Mouse (Mus musculus): ENCODE results near the gene Arhgef26.

The Arhgef26 gene

DNA sequence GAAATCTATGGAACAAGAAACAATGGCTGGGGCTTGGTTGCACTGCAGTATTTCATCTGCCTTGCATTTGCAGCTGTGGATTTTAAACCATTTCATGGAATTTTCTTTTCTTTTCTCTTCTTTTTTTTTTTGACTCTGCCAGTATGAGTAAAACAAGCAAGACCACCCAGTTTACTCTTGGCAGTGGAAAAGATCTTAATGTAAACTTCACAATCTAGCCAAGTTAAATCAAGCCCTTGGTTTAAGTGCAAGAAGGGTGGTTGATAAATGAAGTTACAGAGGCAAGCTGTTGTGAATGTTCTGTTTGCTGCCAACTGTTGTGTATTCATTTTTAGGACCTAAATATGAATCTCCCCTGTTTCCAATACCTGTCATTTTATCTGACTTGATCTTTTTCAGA, 54.5 kb downstream of the Arhgef26 start:
- no peak for DNase-seq

DNA sequence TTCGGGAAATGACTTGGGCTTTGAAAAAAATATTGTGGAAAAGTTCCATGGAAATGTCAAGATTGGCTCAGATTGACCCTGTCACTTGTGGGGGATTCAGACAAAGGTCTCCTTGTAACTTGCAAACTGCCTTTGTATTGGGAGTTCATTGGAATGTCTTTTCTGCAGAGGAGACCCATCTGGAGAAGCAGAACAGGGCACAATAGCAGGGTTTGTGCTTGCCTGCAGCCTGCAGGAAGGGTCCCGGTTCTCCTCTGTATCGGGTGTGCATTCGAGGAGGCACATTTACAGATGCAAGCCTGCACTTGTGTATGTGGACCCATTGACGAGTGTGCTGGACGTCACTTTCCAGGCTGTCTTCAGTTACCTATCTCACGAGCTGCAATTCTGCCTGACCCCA, 56.1 kb downstream of the Arhgef26 start:
- DNase-seq: no peak

DNA sequence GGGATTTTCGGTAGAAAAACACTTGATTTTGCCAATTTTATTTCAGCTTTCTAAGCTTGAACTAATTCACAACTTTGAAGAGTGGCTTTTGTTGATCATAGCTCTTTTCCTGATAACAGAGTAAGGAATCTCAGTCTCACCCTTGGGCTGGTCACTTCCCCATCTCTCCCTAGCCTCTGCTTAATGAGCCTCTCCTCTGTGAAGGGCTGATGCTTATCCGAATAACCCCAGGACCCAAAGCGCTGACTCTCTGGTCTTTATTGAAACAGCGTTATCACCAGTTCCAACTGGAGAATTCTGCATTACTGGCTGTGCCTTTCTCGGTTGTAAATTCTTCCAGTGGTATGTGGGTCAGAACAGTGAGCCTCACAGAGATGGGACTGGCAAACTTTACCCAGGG, 57.2 kb downstream of the Arhgef26 start:
- DNase-seq: no peak

DNA sequence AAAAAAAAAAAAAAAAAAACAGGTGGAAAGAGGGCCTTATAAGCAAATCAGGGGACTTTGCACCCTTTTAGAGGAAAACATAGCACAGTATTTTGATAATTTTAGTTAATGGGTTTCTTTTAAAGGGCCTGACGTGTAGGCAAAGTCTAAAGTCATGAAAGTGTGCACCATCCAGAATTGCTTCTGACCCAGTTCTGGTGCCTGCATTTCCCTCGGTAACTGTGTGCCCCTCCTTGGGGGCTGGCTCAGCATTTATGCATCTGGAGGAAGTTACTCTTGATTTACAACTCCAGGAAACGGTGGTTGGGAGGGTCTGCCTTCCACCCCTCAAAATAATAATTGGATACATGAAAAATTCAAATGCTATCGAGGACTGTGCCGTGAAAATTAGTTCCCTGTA, 58.0 kb downstream of the Arhgef26 start:
- no peak for DNase-seq

DNA sequence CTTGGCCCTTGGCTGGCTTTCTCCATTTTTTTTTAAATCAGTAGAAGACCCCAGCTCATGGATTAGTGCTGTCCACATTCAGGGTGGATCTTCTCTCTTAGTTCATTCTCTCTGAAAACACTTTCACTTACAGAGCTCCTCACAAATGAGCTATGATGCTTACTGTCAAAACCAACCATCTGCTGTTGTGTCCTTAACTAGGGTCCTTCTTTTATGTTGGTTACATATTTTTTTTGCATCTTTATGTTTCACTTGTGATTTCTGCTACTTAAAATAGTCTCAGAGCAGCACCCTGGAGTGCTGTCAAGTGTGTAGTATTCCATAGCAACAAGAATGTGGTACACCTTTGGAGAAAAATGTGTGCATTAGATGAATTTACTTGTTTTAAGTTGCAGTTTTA, 60.0 kb downstream of the Arhgef26 start:
- DNase-seq: no peak

DNA sequence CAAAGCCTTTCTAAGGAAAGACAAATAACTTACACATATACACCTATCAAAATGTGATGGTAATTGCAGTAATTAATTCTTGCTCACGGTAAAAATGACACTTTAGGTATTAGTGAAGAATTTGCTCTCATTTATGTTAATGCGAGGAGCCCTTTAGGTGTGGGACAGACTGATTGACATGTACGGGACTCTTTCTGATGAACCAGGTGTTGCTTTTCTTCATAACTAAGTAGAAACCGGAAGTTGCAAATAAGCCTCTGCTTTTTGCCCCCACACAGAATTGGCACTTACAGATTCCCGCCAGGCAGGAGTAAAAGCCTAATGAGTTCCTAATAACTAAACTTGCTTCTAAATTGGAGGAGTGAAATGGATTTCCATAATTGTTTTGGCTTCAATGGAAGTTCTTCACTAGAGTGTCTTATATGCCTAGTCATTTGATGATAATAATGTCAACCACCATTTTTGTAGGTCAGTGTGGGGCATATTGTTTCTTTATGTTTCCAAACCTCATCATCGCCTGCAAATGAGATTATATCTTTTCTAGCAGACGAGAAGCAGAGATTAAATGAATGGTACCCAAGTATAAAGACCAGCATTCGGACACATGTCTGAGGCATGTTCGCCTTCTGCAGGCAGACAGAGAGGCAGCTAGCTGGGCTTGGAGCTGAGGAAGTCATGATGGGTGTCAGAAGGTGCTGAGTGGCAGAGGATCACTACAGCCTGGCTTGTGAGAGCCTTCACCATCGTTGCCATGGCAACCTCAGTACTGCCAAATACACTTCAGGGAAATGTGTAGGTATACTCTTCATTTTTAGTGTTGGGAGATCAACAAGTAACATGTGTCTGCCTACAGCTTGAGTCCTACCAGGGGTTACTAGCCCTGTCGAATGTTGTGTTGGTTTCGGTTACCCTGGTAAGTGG, 61.9 kb downstream of the Arhgef26 start:
- no peak for DNase-seq

DNA sequence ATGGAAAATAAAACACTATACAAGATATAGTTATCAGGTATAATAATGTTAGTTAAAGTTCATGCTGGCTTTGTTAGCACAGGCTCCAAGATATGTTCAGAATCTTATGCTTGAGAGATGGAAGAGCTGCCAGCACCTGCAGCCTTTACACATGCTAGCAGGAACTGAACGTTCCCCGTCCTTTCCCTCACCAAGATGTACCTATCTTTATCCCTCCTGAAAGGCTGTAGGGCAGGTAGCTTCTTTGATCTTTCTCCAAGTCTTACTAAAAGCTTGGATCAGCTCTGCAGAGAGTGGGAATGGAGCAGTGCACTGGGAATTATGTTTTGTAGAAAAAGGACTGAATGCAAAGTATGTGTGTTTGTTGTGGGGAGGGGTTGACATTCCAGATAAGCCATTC, 64.3 kb downstream of the Arhgef26 start:
- DNase-seq: no peak

DNA sequence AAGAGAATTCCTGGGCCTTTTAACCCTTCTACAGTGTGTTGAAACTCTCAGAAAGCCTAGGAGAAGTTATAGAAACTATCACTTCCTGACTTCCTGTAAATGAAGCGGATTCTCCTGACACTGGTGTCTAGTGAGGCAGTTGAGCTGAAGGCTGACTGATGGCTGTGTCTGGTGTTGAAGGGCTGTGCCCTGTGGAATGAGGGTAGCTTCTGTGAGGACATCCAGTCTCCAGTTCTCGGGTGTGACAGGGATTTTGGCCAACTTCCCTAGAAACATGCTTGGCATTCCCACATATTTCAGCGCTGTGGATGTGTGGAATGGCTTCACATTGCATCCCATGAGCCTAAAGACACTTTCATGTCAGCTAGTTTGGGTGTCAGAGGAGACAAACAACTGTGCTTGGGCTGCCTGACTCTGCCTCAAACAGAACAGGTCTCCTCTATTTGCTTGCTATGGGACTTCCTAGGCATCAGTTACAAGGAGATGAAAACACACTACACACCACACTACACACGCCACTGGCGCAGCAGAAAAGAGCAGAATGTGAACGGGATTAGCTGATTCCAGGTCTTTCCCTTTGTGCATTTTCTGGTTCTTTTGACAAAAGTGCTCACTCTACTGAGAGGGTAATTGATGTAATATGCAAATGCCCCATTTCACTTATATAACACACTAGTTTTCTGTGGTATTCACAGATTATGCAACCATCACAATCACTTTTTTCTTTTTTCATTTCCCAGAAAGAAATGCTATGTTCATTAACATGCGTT, 66.5 kb downstream of the Arhgef26 start:
- DNase-seq: no peak

DNA sequence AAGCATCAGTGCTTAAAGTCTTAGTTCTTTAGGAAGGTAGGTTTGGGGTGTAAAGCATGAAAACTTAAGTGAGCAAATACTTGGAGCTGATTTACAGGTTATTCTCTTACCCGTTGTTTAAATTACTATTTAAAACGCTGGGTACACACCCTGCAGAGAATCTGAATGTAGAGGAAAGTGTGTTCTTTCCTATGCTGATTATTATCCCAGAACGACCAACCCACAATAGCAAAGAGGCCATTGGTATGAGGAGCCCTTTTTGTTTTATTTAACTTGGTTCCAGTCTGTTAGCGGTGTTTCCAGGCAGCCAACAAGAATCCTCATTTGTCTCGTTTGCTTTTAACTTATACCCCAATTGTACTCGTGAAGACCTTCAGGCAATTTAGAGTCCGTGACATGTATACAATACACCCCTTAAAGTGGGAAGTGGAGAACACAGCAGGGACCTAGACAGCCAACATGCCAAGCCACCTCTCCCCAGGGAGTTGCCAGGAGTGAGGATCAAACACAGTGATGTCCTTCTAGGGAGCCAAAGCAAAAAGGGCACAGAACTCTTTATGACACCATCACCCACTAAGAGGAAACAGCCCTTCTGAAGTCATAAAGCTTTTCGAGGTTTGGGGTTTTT, 71.5 kb downstream of the Arhgef26 start:
- no peak for DNase-seq

DNA sequence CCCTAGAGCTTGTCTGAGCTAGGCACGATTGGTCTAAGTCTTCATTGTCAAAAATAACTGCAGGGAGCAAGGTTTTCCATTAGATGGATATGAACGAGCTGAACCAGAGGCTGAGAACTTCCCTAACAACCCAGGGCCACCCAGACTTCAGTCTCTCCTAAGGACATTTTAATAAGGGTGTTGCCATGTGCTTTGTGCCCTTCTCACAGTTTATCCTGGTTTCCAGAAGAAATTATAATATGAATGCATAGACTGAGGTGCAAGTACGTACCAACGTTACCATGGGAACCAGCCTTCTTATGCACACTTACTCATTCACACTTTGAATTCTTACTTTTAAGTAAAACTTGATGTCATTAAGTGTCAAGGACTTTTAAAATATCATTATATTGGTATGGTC, 72.3 kb downstream of the Arhgef26 start:
- DNase-seq: no peak

DNA sequence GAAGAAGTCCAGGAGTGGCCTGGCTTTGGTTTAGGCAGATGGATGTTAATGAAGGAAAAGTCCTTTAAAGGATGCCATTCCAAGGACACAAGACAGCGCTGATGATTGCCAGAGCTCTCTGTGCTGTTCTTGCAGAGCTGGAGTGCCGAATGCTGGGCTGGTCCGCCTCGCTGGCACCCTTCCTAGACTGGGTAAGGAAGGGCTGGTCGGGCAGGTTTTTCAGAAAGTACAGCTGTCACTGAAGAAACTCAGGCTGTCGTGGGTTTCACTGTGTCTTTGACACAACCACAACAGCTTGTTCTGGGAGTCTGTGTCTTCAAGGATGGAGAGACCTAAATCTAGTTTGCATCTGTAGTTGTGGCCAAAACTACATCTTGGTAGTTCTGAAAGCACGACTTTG, 74.6 kb downstream of the Arhgef26 start:
- DNase-seq: peak; percentile 3

DNA sequence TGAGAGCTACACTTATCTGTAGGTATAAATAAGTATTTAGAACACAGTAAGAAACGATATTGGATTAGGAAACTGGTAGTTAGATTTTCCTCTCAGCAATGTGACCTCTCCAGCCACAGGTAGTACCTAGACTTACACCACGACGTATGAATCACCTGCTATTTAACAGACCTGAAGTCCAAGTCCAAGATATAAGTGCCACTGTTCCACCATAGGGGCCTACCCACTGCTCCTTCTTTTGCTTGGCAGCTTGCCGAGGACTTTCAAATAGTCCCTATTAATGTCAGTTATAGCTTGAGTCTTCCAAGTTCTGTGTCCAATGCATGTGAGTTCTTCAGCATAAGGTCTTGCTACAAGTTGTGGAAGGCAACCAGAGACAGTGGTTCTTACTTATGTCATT, 76.8 kb downstream of the Arhgef26 start:
- no peak for DNase-seq

DNA sequence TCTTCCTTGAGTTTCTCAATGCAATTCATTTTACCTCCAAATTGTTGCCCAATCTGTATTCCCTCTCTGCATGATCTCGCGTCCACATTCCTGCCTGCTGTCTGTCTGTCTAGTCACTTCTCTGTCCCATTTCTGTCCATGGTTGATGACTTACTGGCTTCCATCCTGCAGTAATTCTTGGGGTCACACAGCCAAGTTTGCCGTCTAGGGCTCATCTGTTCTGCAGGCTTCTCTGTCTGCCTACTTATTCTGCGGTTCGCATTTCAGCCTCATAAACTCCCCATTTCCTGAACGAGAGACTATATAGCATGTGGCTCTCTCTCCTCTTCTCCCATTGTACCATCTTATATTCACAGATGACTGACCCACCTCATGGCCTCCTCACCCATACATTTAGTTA, 79.3 kb downstream of the Arhgef26 start:
- DNase-seq: no peak

DNA sequence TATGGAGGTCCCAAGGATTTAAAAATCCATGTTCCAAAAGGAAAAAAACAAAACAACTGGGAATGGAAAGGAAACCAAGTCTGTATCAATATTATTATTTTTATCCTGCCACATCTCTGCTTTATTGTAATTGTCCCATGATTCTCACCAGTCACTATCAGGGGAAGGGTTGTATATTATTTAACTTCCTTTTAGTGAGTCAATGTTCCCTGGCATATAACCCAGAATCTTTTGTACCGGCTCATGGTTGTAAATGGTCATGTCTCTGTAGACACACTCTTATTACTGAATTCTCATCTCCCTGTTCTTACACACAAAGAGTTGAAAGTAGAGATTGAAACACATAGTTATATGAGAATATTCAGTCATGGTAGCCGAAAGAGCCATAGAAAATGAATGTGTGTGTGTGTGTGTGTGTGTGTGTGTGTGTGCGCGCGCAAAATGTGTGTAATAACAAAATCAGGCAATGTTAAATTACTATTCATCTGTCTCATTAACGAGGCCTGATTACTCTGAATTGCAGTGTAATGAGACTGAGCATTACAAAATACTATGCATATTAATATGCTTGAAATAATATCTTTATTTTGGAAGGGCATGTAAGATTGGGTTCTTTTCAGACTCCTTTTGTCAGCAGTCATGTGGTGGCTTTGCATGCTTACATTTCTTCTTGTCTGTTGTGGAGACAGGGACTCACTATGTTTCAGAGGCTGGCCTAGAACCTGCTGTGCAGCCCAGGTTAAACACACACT, 80.4 kb downstream of the Arhgef26 start:
- DNase-seq: no peak

DNA sequence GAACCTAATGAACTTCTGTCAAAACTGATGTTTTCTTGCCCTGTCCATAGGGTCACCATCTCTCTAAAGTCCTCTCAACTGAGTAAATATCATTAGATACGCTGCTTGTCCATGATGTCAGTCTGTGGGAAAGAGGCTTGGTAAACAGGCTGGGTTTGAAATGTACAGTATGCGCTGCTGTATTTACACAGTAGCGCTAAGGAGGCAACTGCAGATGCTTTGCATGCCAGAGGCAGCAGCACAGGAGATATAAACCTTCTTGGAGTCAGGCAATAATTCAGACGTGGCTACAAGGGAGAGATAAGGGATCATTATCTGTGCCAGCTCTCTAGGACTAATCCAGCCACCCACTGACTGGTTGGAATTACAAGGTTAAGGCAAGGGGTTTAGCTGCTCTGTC, 95.5 kb downstream of the Arhgef26 start:
- no peak for DNase-seq

DNA sequence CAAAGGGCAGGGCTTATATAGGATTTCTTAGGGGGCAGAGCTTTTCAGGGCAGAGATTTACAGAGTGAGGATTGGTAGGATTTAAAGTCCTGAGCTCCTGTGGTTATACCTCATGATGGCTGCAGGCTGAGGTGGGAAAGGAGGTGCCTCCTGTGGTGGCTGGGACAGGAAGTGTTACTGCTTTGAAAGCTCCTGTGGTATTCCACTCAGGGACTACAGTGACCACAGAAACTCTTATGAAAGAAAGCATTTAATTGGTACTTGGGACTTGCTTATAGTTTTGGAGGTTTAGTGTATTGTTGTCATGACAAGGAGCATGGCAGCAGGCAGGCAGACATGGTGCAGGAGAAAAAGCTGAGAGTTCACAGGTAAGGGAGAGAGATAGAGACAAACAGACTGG, 97.8 kb downstream of the Arhgef26 start:
- no peak for DNase-seq

DNA sequence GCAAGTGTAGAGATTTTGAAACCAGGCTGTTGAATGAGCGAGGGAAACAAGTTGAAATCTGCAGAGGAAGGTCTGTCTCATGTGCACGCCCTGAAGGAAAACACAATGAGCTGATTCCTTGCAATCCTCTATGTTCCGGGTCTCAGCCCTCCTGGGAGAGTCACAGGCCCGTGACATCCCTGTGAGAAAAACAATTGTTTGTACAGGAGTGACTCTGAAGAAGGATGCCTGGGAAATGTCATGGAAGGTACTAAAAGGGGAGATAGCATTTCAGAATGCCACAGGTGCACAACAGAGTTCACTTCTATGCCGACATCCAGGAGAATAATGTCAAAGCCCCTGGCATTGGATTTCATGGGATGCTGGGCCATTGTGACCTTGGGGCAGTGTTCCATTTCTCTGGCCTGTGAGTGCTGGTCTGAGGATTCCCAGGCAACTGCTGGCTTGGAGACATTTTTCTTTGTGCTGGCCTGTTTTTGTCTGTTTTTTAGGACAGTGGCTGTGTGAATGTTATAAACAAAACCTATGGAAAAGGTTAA, 102.4 kb downstream of the Arhgef26 start:
- DNase-seq: no peak

DNA sequence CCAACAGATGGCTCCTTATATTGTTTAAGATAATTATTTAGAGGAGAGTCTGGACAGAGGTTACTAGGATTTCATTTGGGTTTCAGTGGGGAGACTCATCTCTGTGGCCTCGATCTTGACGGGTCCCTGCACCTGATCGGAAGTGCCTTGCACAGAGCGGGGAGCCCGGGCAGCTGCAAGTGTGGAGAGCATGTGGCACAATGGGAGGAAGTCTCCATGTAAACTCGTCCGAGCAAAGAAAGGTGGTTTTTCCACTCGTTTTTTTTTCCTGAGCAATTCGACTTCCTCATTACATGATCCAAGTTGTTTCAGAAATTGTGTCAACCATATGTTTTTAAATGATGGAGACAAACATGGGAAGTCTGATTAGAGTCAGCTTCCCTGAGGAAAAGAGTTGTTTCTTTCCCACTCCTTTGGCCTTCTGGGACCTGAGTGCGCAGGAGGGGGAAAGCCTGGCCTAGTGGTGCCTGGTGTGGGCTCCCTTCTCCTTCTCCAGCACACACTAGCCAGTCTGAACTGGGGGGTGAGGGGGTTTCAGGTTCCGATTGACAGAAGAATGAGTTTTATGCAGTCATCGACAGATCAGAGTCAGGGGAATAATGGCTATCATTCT, 105.5 kb downstream of the Arhgef26 start:
- no peak for DNase-seq

DNA sequence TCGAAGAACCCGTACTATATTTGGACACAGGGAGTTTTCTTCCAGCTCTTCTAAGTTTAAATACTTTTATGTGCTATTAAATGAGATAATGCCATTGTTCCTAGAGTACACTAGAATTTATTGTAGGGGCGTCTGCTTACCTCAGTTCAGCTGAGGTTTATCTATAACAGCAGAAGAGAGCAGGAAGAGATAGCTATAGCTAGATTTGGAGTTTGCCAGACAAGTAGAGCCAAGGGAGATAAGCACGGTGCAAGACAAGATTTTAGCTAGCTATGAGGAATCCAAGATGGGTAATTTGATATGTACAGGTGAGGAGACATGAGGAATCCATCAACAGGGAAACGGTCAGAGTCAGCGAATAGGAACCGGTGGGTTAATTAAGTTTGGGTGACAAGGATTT, 108.1 kb downstream of the Arhgef26 start:
- no peak for DNase-seq

DNA sequence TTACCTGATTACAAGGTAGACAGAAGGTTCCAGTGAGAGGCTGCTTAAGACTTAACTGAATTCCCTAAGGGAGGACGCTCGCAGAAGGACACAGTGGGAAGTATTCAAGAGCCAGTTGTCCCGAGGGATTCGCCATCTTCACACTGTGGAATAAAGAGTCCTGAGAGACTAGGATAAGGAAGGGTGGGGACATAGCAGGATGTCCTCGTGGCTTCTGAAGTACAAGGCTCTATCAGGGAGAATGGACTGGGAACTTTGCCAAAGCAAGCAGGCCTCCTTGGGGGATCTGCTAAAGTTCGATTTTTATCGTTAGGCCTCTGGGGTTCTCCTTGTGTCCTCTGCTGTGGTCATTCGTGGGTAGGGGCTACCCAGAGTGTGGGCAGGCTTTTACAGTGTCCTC, 109.0 kb downstream of the Arhgef26 start:
- DNase-seq: no peak

DNA sequence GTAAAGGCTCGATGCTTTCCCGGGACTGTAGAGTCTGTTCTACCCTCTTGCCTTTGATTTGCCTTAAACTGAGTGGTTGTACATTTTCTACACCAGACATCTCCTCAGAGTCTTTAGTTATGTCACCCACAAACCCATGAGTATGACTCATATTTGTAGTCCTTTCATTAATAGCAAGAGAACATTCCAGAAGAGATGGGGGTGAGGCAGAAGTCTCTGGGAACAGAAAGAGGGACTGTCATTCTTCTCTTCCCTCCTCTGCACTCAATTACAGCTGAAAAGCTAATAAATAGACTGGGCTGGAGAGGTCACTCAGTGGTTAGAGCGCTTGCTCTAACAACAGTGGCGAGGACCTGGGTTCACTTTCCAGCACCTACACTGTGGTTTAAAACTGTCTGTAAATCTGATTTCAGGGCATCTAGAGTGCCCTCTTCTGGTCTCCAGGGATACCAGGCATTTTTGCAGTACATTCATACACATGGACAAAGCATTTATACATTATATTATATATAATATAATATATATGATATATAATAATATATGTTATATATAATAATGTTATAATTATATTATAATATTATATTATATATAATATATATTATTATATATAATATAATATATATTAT, 111.8 kb downstream of the Arhgef26 start:
- DNase-seq: no peak

DNA sequence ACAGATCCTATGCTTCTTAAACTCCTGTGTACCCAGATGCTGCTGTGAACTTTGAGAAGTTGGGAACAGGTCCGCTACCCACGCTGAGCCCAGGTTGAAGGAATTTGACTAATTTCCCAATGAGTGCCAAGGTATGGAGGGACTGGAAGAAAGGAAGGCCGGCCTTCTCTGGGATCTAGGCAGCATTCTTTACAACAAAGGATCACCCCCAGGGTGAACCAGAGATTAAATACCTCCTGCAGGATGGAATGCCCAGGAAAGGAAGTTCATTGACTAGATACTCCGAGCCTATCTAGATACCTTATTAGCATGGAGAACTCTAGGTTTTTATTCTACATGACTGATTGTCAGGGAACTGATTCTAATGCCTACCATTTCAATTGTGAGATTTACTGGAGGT, 114.8 kb downstream of the Arhgef26 start:
- DNase-seq: no peak
